Mouse (Mus musculus): Measurements from ENCODE around the gene Copz2. TPM values are rescaled to one million over a fixed set of nuclear protein-coding genes. Genes with fewer than 3 reads are reported as not detected.

Copz2 gene
- polyA plus RNA-seq, 1 experiment = 120 TPM

DNA sequence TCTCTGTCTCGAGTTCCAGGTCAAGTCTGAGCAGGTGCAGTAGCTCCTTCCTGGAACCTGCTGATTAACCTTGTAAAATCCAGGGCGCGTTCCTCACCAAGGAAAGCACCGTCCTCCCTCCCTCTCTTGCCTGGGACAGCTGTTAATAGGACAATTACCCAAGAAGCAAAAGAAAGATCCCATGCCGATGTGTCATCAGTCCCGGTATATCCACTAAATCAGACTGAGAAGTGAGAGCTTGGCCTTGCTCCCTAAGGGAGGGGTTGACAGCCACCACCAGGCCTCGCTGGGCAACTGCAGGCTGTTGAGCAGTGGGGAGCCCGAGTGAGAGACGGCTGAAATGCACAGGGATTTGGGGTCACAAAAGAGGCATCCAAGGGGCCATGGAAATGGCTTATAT is 12.4 kb upstream of the Copz2 start:
- Histone ChIP-seq H3K4me2 (ENCODE audit: low read depth) (peak overlapping the region; percentile 70), H3K36me3 (ENCODE audit: control insufficient read depth, insufficient read depth) (no peaks in the 10 kb centered on the region), H3K4me3 (no peak overlapping the region), H3K27me3 (ENCODE audit: control insufficient read depth, insufficient read depth, insufficient read length) (no peaks in the 10 kb centered on the region), H3K79me2 (ENCODE audit: control insufficient read depth, insufficient read depth) (no peaks in the 10 kb centered on the region), H3ac (ENCODE audit: control insufficient read depth, insufficient read length) (no peak overlapping the region)
- peak; percentile 62 to 90 (median 69) for TF ChIP-seq MYOD1 (IDR thresholded peaks at IDR 0.05; ENCODE audit: control insufficient read depth in 1 of 3, insufficient read length in 2 of 3, low read depth in 2 of 3)
- no peak for TF ChIP-seq POLR2AphosphoS2 (IDR thresholded peaks at IDR 0.05; ENCODE audit: insufficient read length, low read depth)
- peak in 2 of 3 experiments; percentile 78 to 95 for TF ChIP-seq MYOG (IDR thresholded peaks at IDR 0.05; ENCODE audit: control insufficient read depth in 1 of 3, insufficient read depth in 1 of 3, insufficient read length in 2 of 3, low read depth in 2 of 3)
- TF ChIP-seq TCF12 (IDR thresholded peaks at IDR 0.05; ENCODE audit: insufficient read depth, poor library complexity, severe bottlenecking) = peak; percentile 31
- TF ChIP-seq CEBPB (IDR thresholded peaks at IDR 0.05; ENCODE audit: insufficient read depth, poor library complexity, severe bottlenecking) = peak; percentile 48; the same call in 1 of the 2 replicates
- TF ChIP-seq REST (IDR thresholded peaks at IDR 0.05; ENCODE audit: insufficient read depth, insufficient read length) = no peak
- peak; percentile 2 for TF ChIP-seq TCF3 (IDR thresholded peaks at IDR 0.05; ENCODE audit: insufficient read length, low read depth)
- no peak for TF ChIP-seq USF1 (IDR thresholded peaks at IDR 0.05; ENCODE audit: low read depth)
- TF ChIP-seq SRF (IDR thresholded peaks at IDR 0.05; ENCODE audit: control insufficient read depth, insufficient read length, low read depth) = no peak
- no peak for TF ChIP-seq E2F4 (IDR thresholded peaks at IDR 0.05; ENCODE audit: insufficient read depth)
- TF ChIP-seq MAX (IDR thresholded peaks at IDR 0.05; ENCODE audit: low read depth) = no peak
- TF ChIP-seq POLR2A (IDR thresholded peaks at IDR 0.05; ENCODE audit: insufficient read length, low read depth) = no peak

DNA sequence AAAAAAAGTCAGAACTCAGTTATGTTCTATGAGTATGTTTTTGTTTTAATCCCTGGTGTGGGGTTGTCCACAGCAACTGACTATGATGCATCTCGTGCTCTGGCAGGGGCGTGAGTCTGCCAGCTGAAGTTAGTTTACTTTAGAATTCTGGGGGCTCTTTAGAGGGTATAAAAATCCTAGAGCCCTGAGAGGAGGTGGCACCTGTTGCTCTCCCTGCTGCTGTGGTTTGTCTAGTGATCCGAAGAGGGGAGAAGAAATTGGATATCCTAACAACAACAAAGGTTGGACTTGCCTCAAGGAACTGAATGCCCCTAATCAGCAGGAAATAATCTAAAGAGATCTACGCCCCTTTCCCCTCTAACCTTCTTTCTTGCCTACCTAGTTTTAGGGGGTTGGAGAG is 11.3 kb upstream of the Copz2 start:
- Histone ChIP-seq H3K27me3 (ENCODE audit: control insufficient read depth, insufficient read depth, insufficient read length) (no peaks in the 10 kb centered on the region), H3K36me3 (ENCODE audit: control insufficient read depth, insufficient read depth) (no peaks in the 10 kb centered on the region), H3K4me3 (no peak overlapping the region), H3ac (ENCODE audit: control insufficient read depth, insufficient read length) (no peak overlapping the region), H3K4me2 (ENCODE audit: low read depth) (peak overlapping the region; percentile 70), H3K79me2 (ENCODE audit: control insufficient read depth, insufficient read depth) (no peaks in the 10 kb centered on the region)
- TF ChIP-seq POLR2AphosphoS2 (IDR thresholded peaks at IDR 0.05; ENCODE audit: insufficient read length, low read depth) (no peak), TCF12 (IDR thresholded peaks at IDR 0.05; ENCODE audit: insufficient read depth, poor library complexity, severe bottlenecking) (peak; percentile 59), POLR2A (IDR thresholded peaks at IDR 0.05; ENCODE audit: insufficient read length, low read depth) (no peak), USF1 (IDR thresholded peaks at IDR 0.05; ENCODE audit: low read depth) (no peak), MAX (IDR thresholded peaks at IDR 0.05; ENCODE audit: low read depth) (no peak), MYOD1 (IDR thresholded peaks at IDR 0.05; ENCODE audit: control insufficient read depth in 1 of 3, insufficient read length in 2 of 3, low read depth in 2 of 3) (peak; percentile 56 to 86 (median 63)), CEBPB (IDR thresholded peaks at IDR 0.05; ENCODE audit: insufficient read depth, poor library complexity, severe bottlenecking) (no peak), E2F4 (IDR thresholded peaks at IDR 0.05; ENCODE audit: insufficient read depth) (no peak), MYOG (IDR thresholded peaks at IDR 0.05; ENCODE audit: control insufficient read depth in 1 of 3, insufficient read depth in 1 of 3, insufficient read length in 2 of 3, low read depth in 2 of 3) (peak in 2 of 3 experiments; percentile 57 to 78)

DNA sequence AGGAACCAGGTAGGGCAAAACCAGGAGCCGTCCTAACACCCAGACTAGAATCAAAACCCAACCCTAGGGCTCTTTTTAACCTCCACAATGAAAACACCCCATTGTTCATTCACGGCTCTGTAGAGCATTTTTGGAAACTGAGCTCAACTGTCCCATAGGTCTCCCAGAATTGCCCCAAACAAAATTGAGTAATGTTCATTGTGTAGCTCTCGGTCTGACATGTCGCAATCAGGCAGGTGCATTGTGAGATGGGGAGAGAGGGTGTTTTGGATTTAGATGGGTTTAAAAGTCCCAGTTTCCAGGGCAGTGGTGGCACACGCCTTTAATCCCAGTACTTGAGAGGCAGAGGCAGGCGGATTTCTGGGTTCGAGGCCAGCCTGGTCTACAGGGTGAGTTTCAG is 10.2 kb upstream of the Copz2 start:
- no peaks in the 10 kb centered on the region for H3K79me2 ChIP-seq (ENCODE audit: control insufficient read depth, insufficient read depth)
- H3K27me3 ChIP-seq (ENCODE audit: control insufficient read depth, insufficient read depth, insufficient read length) = no peaks in the 10 kb centered on the region
- H3ac ChIP-seq (ENCODE audit: control insufficient read depth, insufficient read length) = no peak overlapping the region
- H3K4me2 ChIP-seq (ENCODE audit: low read depth) = peak overlapping the region; percentile 61
- H3K36me3 ChIP-seq (ENCODE audit: control insufficient read depth, insufficient read depth) = no peaks in the 10 kb centered on the region
- H3K4me3 ChIP-seq = no peak overlapping the region
- TF ChIP-seq USF1 (IDR thresholded peaks at IDR 0.05; ENCODE audit: low read depth) (no peak), CEBPB (IDR thresholded peaks at IDR 0.05; ENCODE audit: insufficient read depth, poor library complexity, severe bottlenecking) (peak; percentile 77; the same call in 1 of the 2 replicates)

DNA sequence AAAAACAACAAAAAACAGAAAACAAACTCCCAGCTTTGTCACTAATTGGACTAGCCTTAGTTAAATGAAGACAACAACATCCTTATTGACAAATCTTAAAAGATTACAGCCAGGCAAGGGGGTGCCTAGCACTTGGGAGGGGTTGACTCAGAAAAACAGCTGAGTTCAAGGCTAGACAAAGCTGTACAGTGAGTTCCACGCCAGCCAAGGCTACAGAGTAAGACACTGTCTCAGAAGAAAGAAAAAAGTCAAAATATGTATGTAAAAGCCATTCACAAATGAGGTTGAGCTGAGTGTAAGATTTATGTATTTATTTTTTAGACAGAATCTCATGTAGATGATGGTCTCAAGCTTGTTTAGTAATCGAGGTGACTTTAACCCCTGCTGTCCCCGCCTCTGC is 9.8 kb upstream of the Copz2 start:
- Histone ChIP-seq H3K4me3 (no peak overlapping the region), H3K36me3 (ENCODE audit: control insufficient read depth, insufficient read depth) (no peaks in the 10 kb centered on the region), H3K27me3 (ENCODE audit: control insufficient read depth, insufficient read depth, insufficient read length) (no peaks in the 10 kb centered on the region), H3K79me2 (ENCODE audit: control insufficient read depth, insufficient read depth) (no peaks in the 10 kb centered on the region), H3K4me2 (ENCODE audit: low read depth) (peak overlapping the region; percentile 61), H3ac (ENCODE audit: control insufficient read depth, insufficient read length) (no peak overlapping the region)
- TF ChIP-seq MYOG (IDR thresholded peaks at IDR 0.05; ENCODE audit: control insufficient read depth in 1 of 3, insufficient read depth in 1 of 3, insufficient read length in 2 of 3, low read depth in 2 of 3) (no peak), POLR2AphosphoS2 (IDR thresholded peaks at IDR 0.05; ENCODE audit: insufficient read length, low read depth) (no peak), USF1 (IDR thresholded peaks at IDR 0.05; ENCODE audit: low read depth) (no peak), CEBPB (IDR thresholded peaks at IDR 0.05; ENCODE audit: insufficient read depth, poor library complexity, severe bottlenecking) (no peak), TCF12 (IDR thresholded peaks at IDR 0.05; ENCODE audit: insufficient read depth, poor library complexity, severe bottlenecking) (no peak), REST (IDR thresholded peaks at IDR 0.05; ENCODE audit: insufficient read depth, insufficient read length) (no peak), MAX (IDR thresholded peaks at IDR 0.05; ENCODE audit: low read depth) (no peak), POLR2A (IDR thresholded peaks at IDR 0.05; ENCODE audit: insufficient read length, low read depth) (no peak), E2F4 (IDR thresholded peaks at IDR 0.05; ENCODE audit: insufficient read depth) (no peak), MYOD1 (IDR thresholded peaks at IDR 0.05; ENCODE audit: control insufficient read depth in 1 of 3, insufficient read length in 2 of 3, low read depth in 2 of 3) (no peak), SRF (IDR thresholded peaks at IDR 0.05; ENCODE audit: control insufficient read depth, insufficient read length, low read depth) (no peak), TCF3 (IDR thresholded peaks at IDR 0.05; ENCODE audit: insufficient read length, low read depth) (no peak)

DNA sequence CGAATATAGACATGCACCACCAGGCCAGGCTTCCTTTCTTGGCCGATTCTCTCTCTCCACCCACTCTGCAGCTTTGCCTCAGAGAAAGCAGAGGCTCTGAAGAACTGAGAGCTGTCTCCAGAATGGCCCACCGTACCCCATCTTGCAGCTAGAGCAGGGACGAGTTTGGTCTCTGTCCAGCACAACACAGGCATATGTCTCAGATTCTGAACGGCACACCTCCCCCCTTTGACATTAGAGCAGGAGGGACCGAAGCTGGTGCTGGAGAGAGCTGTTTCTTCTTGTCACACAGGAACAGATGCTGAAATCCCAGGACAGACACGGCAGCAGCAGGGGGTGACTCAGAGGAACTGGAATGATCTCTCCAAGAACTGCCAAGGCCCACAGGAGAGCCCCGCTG is 9.4 kb upstream of the Copz2 start:
- H3K79me2 ChIP-seq (ENCODE audit: control insufficient read depth, insufficient read depth) = no peaks in the 10 kb centered on the region
- H3K4me3 ChIP-seq = no peak overlapping the region
- H3K4me2 ChIP-seq (ENCODE audit: low read depth) = peak overlapping the region; percentile 61
- no peaks in the 10 kb centered on the region for H3K36me3 ChIP-seq (ENCODE audit: control insufficient read depth, insufficient read depth)
- no peak for TF ChIP-seq CEBPB (IDR thresholded peaks at IDR 0.05; ENCODE audit: insufficient read depth, poor library complexity, severe bottlenecking)
- TF ChIP-seq MAX (IDR thresholded peaks at IDR 0.05; ENCODE audit: low read depth) = no peak
- peak in 2 of 3 experiments; percentile 68 to 72 for TF ChIP-seq MYOD1 (IDR thresholded peaks at IDR 0.05; ENCODE audit: control insufficient read depth in 1 of 3, insufficient read length in 2 of 3, low read depth in 2 of 3)
- TF ChIP-seq POLR2AphosphoS2 (IDR thresholded peaks at IDR 0.05; ENCODE audit: insufficient read length, low read depth) = no peak
- TF ChIP-seq REST (IDR thresholded peaks at IDR 0.05; ENCODE audit: insufficient read depth, insufficient read length) = peak; percentile 45
- TF ChIP-seq TCF12 (IDR thresholded peaks at IDR 0.05; ENCODE audit: insufficient read depth, poor library complexity, severe bottlenecking) = peak; percentile 36
- TF ChIP-seq E2F4 (IDR thresholded peaks at IDR 0.05; ENCODE audit: insufficient read depth) = no peak
- no peak for TF ChIP-seq USF1 (IDR thresholded peaks at IDR 0.05; ENCODE audit: low read depth)
- no peak for TF ChIP-seq POLR2A (IDR thresholded peaks at IDR 0.05; ENCODE audit: insufficient read length, low read depth)
- no peak for TF ChIP-seq SRF (IDR thresholded peaks at IDR 0.05; ENCODE audit: control insufficient read depth, insufficient read length, low read depth)
- TF ChIP-seq MYOG (IDR thresholded peaks at IDR 0.05; ENCODE audit: control insufficient read depth in 1 of 3, insufficient read depth in 1 of 3, insufficient read length in 2 of 3, low read depth in 2 of 3) = peak in 2 of 3 experiments; percentile 52 to 68
- no peak for TF ChIP-seq TCF3 (IDR thresholded peaks at IDR 0.05; ENCODE audit: insufficient read length, low read depth)
- H3ac ChIP-seq (ENCODE audit: control insufficient read depth, insufficient read length) = no peak overlapping the region
- no peaks in the 10 kb centered on the region for H3K27me3 ChIP-seq (ENCODE audit: control insufficient read depth, insufficient read depth, insufficient read length)
